Mouse (Mus musculus): ENCODE measurements at regions not wholly inside any gene's neighbourhood (a gene's known extent, or its start where the extent isn't known, plus 50 kb on each side); places are given as distances from the start of the nearest gene placed in this dataset.

DNA sequence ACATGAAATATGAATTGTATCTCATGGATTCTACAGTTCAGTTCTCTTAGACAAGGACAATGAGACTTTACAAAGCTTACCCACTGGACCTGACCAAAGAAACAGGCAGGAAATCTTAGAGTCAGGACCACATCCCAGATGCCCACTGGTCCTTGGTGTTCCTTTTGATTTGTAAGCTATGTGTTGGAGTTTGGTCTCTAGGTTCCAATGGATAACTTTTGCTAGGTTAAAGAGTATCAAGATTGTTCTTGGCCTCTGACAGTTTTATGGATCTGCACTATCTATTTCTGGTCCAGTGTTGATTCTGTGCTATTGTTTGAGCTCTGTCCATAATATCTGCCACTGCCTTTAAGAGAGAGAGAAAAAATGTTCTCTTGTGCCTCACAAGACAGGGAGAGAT is 222.6 kb upstream of the Tprg start:
- Histone ChIP-seq H3K4me3 (no peak overlapping the region), H3K27me3 (ENCODE audit: control insufficient read depth, insufficient read depth, insufficient read length) (no peaks in the 10 kb centered on the region), H3ac (ENCODE audit: control insufficient read depth, insufficient read length) (no peak overlapping the region), H3K79me2 (ENCODE audit: control insufficient read depth, insufficient read depth) (no peaks in the 10 kb centered on the region), H3K36me3 (ENCODE audit: control insufficient read depth, insufficient read depth) (no peaks in the 10 kb centered on the region), H3K4me2 (ENCODE audit: low read depth) (no peak overlapping the region)
- TF ChIP-seq USF1 (IDR thresholded peaks at IDR 0.05; ENCODE audit: low read depth), result no peak
- no peak for TF ChIP-seq POLR2AphosphoS2 (IDR thresholded peaks at IDR 0.05; ENCODE audit: insufficient read length, low read depth)
- TF ChIP-seq MYOD1 (IDR thresholded peaks at IDR 0.05; ENCODE audit: control insufficient read depth in 1 of 3, insufficient read length in 2 of 3, low read depth in 2 of 3), result no peak
- no peak for TF ChIP-seq MYOG (IDR thresholded peaks at IDR 0.05; ENCODE audit: control insufficient read depth in 1 of 3, insufficient read depth in 1 of 3, insufficient read length in 2 of 3, low read depth in 2 of 3)
- no peak for TF ChIP-seq MAX (IDR thresholded peaks at IDR 0.05; ENCODE audit: low read depth)
- no peak for TF ChIP-seq TCF3 (IDR thresholded peaks at IDR 0.05; ENCODE audit: insufficient read length, low read depth)
- TF ChIP-seq REST (IDR thresholded peaks at IDR 0.05; ENCODE audit: insufficient read depth, insufficient read length), result no peak
- no peak for TF ChIP-seq E2F4 (IDR thresholded peaks at IDR 0.05; ENCODE audit: insufficient read depth)
- TF ChIP-seq SRF (IDR thresholded peaks at IDR 0.05; ENCODE audit: control insufficient read depth, insufficient read length, low read depth), result no peak
- TF ChIP-seq TCF12 (IDR thresholded peaks at IDR 0.05; ENCODE audit: insufficient read depth, poor library complexity, severe bottlenecking), result no peak
- TF ChIP-seq POLR2A (IDR thresholded peaks at IDR 0.05; ENCODE audit: insufficient read length, low read depth), result no peak
- no peak for TF ChIP-seq CEBPB (IDR thresholded peaks at IDR 0.05; ENCODE audit: insufficient read depth, poor library complexity, severe bottlenecking)

- Histone ChIP-seq H3K79me2 (ENCODE audit: control insufficient read depth, insufficient read depth) (no peaks in the 10 kb centered on the region), H3K4me3 (no peak overlapping the region), H3ac (ENCODE audit: control insufficient read depth, insufficient read length) (no peak overlapping the region), H3K27me3 (ENCODE audit: control insufficient read depth, insufficient read depth, insufficient read length) (no peaks in the 10 kb centered on the region), H3K4me2 (ENCODE audit: low read depth) (no peak overlapping the region), H3K36me3 (ENCODE audit: control insufficient read depth, insufficient read depth) (no peaks in the 10 kb centered on the region)
- TF ChIP-seq MYOG (IDR thresholded peaks at IDR 0.05; ENCODE audit: control insufficient read depth in 1 of 3, insufficient read depth in 1 of 3, insufficient read length in 2 of 3, low read depth in 2 of 3) (no peak), E2F4 (IDR thresholded peaks at IDR 0.05; ENCODE audit: insufficient read depth) (no peak), TCF12 (IDR thresholded peaks at IDR 0.05; ENCODE audit: insufficient read depth, poor library complexity, severe bottlenecking) (no peak), MAX (IDR thresholded peaks at IDR 0.05; ENCODE audit: low read depth) (no peak), CEBPB (IDR thresholded peaks at IDR 0.05; ENCODE audit: insufficient read depth, poor library complexity, severe bottlenecking) (no peak), REST (IDR thresholded peaks at IDR 0.05; ENCODE audit: insufficient read depth, insufficient read length) (no peak), MYOD1 (IDR thresholded peaks at IDR 0.05; ENCODE audit: control insufficient read depth in 1 of 3, insufficient read length in 2 of 3, low read depth in 2 of 3) (no peak), USF1 (IDR thresholded peaks at IDR 0.05; ENCODE audit: low read depth) (no peak), TCF3 (IDR thresholded peaks at IDR 0.05; ENCODE audit: insufficient read length, low read depth) (no peak), SRF (IDR thresholded peaks at IDR 0.05; ENCODE audit: control insufficient read depth, insufficient read length, low read depth) (no peak), POLR2A (IDR thresholded peaks at IDR 0.05; ENCODE audit: insufficient read length, low read depth) (no peak), POLR2AphosphoS2 (IDR thresholded peaks at IDR 0.05; ENCODE audit: insufficient read length, low read depth) (no peak)
These were observed 222.1 kb upstream of the Tprg start for GRCm38 (mm10) chr16:25064538-25064937.

- peak in 2 of 3 experiments; percentile 4 to 59 for TF ChIP-seq MYOD1 (IDR thresholded peaks at IDR 0.05; ENCODE audit: control insufficient read depth in 1 of 3, insufficient read length in 2 of 3, low read depth in 2 of 3)
- TF ChIP-seq E2F4 (IDR thresholded peaks at IDR 0.05; ENCODE audit: insufficient read depth), result no peak
These were observed 219.8 kb upstream of the Tprg start for GRCm38 (mm10) chr16:25066822-25067221.

DNA sequence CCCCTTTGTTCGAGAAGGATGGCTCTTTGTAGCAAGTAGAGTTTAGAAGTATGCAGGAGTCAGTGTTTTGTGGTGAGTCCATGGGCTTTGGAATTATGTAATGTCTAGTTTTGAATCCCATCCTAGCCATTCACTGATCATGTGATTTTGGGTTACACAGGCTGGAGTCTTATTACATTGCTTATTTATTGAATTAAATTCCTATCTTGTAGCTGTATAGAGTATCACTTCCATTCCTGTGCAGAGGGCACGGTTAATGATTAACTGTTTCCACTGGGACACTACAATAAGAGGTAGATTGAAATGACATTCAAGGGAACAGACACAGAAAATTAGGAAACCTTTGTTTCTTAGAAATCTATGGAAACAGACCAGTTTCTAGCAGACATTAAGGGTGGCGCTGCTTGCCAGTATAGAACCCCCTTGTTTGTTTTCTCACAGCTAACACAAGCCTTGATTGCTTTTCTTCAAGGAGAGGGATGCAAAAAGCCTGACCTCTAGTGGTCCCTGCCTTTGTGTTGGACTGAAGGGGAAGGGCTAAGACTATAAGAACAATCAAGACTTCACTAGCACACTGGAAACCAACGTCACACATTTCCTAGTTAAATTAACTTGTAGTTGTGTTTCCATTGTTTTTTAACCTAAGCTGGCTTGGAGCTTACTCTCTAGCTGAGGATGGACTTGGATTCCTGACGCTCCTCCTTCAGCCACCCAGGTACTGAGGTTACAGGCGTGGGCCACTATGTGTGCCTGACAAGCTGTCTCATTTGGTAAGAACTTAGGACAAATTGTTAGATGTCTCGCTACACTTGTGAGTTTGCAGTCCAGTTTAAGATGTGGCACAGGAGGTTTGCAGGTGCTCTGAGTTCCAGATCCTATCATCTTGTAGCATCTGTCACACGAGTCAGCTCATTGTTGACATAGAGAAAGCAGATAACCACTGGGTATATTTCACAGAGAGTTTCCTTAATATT is 219.1 kb upstream of the Tprg start:
- Histone ChIP-seq H3K27me3 (ENCODE audit: control insufficient read depth, insufficient read depth, insufficient read length) (no peaks in the 10 kb centered on the region), H3K36me3 (ENCODE audit: control insufficient read depth, insufficient read depth) (no peaks in the 10 kb centered on the region), H3K79me2 (ENCODE audit: control insufficient read depth, insufficient read depth) (no peaks in the 10 kb centered on the region), H3ac (ENCODE audit: control insufficient read depth, insufficient read length) (no peak overlapping the region), H3K4me3 (no peak overlapping the region), H3K4me2 (ENCODE audit: low read depth) (peak overlapping the region; percentile 44)
- TF ChIP-seq MYOG (IDR thresholded peaks at IDR 0.05; ENCODE audit: control insufficient read depth in 1 of 3, insufficient read depth in 1 of 3, insufficient read length in 2 of 3, low read depth in 2 of 3) (no peak), MAX (IDR thresholded peaks at IDR 0.05; ENCODE audit: low read depth) (no peak), MYOD1 (IDR thresholded peaks at IDR 0.05; ENCODE audit: control insufficient read depth in 1 of 3, insufficient read length in 2 of 3, low read depth in 2 of 3) (no peak), POLR2AphosphoS2 (IDR thresholded peaks at IDR 0.05; ENCODE audit: insufficient read length, low read depth) (no peak), USF1 (IDR thresholded peaks at IDR 0.05; ENCODE audit: low read depth) (peak; percentile 71)

More at GRCm38 (mm10) chr16:25066822-25067221, 219.8 kb upstream of the Tprg start:
- peak overlapping the region; percentile 44 for H3K4me2 ChIP-seq (ENCODE audit: low read depth)
- no peaks in the 10 kb centered on the region for H3K36me3 ChIP-seq (ENCODE audit: control insufficient read depth, insufficient read depth)
- H3K4me3 ChIP-seq, result no peak overlapping the region
- no peaks in the 10 kb centered on the region for H3K79me2 ChIP-seq (ENCODE audit: control insufficient read depth, insufficient read depth)
- no peak overlapping the region for H3ac ChIP-seq (ENCODE audit: control insufficient read depth, insufficient read length)
- no peaks in the 10 kb centered on the region for H3K27me3 ChIP-seq (ENCODE audit: control insufficient read depth, insufficient read depth, insufficient read length)

DNA sequence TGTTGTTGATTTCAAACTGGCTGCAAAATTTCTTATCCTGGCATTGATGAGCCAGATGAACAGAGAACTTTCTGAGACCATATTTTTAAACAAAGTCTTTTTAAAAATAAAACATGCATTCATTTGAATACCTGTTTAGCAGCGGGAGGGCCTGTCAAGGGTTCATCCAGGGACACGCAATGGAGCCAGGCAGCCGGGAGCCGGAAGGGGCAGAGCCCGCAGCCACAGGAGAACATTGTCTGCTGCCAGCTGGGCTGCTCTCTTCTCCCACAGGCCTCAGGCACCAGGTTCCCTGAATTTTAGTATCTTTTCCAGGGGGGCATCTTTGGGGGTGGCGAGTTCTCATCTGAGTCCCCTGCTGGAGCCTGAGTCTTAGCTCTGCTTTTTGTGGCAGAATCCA is 205.8 kb upstream of the Tprg start:
- Histone ChIP-seq H3K36me3 (ENCODE audit: control insufficient read depth, insufficient read depth) (no peaks in the 10 kb centered on the region), H3ac (ENCODE audit: control insufficient read depth, insufficient read length) (no peak overlapping the region)
- TF ChIP-seq POLR2A (IDR thresholded peaks at IDR 0.05; ENCODE audit: insufficient read length, low read depth) (no peak), TCF3 (IDR thresholded peaks at IDR 0.05; ENCODE audit: insufficient read length, low read depth) (no peak), MAX (IDR thresholded peaks at IDR 0.05; ENCODE audit: low read depth) (no peak), CEBPB (IDR thresholded peaks at IDR 0.05; ENCODE audit: insufficient read depth, poor library complexity, severe bottlenecking) (no peak)

More for the DNA sequence above, 205.8 kb upstream of the Tprg start:
- H3K4me3 ChIP-seq, result no peak overlapping the region
- H3K79me2 ChIP-seq (ENCODE audit: control insufficient read depth, insufficient read depth), result no peaks in the 10 kb centered on the region
- H3K27me3 ChIP-seq (ENCODE audit: control insufficient read depth, insufficient read depth, insufficient read length), result no peaks in the 10 kb centered on the region
- H3K4me2 ChIP-seq (ENCODE audit: low read depth), result no peak overlapping the region

Data from myocyte (in vitro differentiated cells).